Mouse (Mus musculus): ENCODE data around the gene Tll2.
A peak's percentile ranks its signal among the peaks of the same experiment; 100 is the strongest.

Gene Tll2

DNA sequence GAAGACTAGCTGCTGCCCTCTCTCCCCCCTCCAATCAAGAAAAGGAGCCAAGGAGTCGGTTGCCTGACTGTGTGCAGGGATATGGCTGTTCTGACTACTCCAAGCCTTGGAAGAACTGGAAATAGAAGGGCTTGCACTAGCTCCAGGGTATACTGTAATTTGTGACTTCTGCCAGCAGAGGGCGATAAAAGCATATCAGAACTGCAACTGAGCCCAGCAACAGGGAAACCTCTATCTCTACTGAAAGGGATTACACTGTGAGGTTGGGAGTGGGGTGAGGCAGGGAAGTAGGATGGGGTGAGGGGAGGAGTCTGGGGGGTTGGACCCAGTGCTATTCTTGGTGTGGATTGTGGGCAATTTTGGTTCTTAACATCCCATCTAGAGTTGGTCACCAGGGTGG, 119.9 kb downstream of the Tll2 start:
- DNase-seq, result peak; percentile 80 to 84

DNA sequence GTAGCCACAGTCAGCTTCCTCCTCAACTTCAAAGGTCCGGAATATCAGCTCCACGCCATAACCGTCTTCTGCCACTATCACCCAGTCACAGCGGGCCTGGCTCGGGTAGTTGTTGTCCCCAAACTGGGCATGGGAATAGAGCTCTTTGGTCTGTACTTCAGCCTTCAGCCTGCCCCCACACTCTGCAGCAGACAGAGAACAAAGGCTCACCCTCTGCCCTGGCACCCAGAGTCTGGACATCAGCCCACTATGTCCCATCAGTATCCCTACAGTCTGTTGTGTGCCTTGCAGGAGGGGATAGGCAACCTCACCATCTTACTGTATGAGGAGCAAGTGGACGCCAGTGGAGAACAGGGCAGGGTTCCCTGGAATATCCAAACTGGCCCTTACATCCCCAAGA, 120.3 kb downstream of the Tll2 start:
- DNase-seq, result no peak

DNA sequence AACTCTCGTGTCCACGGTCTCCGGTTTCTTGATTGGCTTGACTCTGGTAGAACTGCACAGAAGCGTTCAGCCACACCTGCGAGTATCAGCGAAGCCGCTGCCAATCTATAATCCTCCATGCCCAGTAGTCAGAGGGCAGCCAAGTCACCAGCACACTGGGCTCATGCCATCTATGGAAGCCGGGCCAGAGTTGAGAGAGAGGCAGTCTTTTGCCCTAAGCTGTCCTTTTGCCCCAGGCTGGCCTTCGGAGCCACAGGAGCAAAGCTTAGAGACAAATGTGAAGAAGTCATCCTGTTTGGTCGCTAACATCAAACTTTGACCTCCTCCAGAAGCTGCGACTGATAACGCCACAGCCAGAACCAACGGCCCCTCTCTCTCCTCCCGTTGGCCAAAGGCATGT, 123.0 kb downstream of the Tll2 start:
- no peak for DNase-seq

DNA sequence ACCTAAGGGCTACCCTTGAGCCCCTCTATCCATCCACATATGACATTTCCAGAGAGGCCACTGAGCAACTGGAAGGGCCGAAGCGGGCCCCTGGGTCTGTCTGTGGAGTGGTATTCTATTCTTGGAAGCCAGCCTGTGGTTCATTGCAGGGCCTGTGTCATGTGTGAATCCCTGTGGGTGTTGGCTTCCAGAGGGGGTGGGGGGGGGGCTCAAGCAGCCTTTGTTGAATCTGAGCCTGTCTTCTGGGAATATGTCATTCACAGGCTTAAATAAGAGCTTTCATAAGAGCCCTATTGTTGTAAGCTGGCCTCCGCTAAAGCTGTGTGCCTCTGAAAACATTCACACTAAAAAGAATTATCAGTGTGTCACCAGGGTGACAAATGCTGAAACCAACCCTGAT, 125.0 kb downstream of the Tll2 start:
- DNase-seq, result no peak

GRCm38 (mm10) chr19:41076906-41077305, 129.7 kb downstream of the Tll2 start, which contains the start of gene Opalin:
Gene Opalin, minus strand, starts transcription at chr19:41077113.
- no peak for DNase-seq

DNA sequence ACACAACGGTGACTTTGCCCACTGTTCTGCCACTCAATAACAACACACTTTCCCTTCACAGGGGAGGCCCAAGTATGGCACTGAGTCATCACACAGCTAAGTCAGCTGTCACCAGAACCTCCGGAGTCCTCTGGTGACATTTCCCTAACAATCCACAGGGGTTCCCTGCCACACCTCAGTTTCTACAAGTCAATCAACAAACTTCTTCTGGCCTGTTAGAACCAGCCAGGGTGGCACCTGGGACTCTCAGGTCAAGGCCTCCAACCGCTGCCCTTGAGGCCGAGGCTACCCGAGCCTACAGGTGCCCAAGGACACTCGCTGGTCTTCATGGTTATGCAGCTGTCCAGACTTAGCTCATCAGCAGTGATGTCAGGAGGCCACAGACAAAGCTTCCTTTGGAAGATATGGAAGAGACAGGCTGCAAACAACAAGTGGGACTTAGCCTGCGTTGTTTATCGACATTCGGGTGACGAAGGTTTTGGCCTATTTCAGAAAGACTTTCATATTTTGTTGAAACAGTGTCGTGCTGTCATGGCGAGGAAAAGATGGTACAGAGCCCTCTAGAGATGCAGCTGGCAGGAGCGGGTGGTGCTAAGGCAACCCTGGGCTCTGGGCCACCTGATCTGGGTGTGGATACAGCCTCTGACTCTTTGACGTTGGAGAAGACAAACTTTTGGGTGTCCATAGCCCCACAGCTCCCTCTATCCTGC, 132.7 kb downstream of the Tll2 start:
- no peak for DNase-seq

DNA sequence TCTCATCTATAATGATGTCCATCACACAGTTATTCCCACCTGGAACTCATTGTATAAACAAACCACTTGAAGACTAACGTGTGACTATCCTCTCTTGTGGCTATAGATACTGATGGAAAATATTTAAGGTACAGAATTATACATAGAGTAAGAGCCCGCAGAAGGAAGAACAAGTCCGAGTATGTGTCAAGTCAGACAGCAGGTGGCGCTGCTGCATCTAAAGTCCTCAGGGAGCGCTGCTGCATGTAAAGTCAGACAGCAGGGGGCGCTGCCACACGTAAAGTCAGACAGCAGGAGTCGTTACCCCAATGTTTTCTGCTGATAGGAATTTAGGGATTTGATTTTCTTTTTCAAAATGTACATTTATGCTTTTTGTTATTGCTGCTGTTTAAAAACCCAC, 135.1 kb downstream of the Tll2 start:
- peak; percentile 78 to 85 for DNase-seq

GRCm38 (mm10) chr19:41054702-41055101, 151.9 kb downstream of the Tll2 start:
- DNase-seq, result no peak

- DNase-seq, result no peak
Measured at GRCm38 (mm10) chr19:41053530-41053929, 153.1 kb downstream of the Tll2 start.

DNA sequence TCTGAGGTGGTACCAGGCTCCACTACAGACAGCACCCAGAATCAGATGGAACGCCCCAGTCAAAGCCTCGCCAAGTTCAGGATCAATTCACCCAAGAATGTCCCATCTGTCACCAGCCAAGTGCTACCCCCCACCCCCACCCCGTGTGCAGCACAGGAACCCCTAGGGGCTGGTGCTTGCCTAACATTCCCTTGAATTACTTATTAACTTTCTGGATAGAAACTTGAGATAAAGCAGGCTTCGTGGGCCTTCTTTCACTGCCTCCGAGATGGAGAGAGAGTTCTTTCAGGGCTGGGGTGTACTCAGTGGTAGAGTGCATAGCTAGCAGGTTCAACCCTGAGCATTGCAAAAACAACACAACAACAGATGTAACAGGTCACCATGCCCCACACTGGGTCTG, 154.4 kb downstream of the Tll2 start:
- DNase-seq, result no peak

DNA sequence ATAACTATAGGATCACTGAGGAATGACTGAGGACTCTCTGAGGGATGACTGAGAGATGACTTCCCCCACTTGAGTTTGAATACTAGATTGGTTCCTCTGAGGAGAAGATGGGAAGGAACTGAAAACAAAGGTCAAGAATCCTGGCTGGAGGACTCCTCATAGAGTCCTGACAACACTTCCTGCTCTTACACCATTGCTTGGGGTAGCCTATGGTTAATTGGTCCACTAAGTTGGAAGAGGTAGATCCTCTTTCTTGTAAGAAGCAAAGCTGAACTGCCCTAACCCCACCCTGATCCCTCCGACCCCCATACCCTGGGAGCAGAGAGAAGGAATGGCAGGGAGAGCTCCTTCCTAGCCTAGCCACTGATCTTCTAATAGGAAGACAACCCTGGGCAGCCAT, 154.9 kb downstream of the Tll2 start:
- DNase-seq, result no peak

GRCm38 (mm10) chr19:41048187-41048559, 158.5 kb downstream of the Tll2 start:
- DNase-seq, result no peak

GRCm38 (mm10) chr19:41047437-41048186, 159.0 kb downstream of the Tll2 start:
- no peak for DNase-seq

- no peak for DNase-seq
Measured at GRCm38 (mm10) chr19:41045091-41045770, 161.4 kb downstream of the Tll2 start.

GRCm38 (mm10) chr19:41039110-41039509, 167.5 kb downstream of the Tll2 start:
- no peak for DNase-seq

DNA sequence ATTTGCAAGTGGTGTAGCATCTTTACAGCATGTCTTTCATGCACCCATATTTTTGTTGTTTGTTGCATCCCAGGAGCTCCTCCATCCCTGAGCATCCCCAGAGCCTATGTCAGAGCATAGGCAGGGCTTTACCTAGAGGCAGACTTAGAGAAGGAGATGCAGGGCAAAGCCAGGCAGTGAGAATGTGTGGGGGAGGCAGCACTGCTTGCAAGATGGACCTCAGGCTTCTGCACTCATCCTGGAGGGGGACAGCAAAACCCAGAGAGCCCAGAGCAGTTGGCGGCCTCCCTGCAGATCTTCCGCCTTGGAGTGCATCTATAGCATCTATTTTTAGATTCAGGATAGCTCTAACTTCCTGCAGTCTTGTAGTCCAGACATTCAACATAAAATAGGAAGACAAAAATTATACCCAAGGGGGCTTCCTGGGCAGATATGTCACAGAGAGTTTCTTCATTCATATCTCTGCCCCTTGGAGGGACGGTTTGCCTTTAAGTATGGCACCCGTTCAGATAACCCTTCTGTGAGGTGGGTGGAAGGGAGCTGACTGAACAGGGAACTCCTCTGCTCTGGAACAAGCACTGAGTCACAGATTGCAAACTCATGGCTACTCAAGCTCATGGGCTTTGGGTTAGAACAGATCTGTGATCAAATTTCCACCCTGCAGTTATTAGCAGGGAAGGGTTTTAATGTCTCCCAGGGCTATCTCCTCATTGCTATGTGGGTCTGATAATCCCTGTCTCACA, 170.7 kb downstream of the Tll2 start:
- DNase-seq, result no peak
